Mouse (Mus musculus) B cell, adult 2 months (primary cell): ENCODE measurements around the gene Bst2.

Experiments used
- DNase-seq, 2 experiments: peaks; one replicate each; pipeline ENCODE4 v3.0.0; 2022

Bst2 gene

DNA sequence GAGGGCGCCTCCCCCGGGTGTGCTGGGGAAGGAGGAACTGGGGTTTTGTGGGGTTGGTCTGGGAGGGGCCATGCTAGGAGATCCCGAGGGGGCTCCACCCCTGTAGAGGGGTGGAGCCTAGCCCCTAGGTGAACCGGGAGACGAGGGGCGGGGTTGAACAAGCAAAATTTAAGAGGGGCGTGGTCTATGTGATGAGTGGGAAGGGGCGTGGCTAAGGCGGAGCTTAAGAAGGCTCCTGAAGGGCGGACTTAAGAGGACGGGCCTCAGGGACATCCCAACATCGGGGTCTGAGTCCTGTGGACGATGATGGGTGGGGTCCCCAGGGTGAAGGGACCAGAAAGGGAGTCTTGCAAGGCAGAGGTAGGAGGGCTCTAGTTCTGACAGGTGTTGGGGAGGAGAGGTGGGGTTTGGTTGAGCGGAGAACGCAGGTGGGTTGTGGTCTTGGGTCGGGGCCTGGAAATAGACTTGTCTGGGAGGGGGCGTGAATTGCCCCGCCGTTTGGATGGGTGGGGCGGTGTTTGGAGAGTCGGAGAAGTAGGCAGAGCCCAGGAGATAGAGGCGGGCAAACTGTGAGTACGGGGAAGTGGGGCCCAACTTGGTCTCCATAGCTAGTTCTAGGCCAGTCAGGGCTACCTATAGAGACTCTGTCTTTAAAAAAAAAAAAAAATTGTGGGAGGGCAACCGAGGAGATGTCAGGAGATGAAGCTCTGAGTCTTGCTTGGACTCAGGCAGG lies 21.9 kb upstream of the Bst2 start:
- DNase-seq = peak; percentile 78 to 79

DNA sequence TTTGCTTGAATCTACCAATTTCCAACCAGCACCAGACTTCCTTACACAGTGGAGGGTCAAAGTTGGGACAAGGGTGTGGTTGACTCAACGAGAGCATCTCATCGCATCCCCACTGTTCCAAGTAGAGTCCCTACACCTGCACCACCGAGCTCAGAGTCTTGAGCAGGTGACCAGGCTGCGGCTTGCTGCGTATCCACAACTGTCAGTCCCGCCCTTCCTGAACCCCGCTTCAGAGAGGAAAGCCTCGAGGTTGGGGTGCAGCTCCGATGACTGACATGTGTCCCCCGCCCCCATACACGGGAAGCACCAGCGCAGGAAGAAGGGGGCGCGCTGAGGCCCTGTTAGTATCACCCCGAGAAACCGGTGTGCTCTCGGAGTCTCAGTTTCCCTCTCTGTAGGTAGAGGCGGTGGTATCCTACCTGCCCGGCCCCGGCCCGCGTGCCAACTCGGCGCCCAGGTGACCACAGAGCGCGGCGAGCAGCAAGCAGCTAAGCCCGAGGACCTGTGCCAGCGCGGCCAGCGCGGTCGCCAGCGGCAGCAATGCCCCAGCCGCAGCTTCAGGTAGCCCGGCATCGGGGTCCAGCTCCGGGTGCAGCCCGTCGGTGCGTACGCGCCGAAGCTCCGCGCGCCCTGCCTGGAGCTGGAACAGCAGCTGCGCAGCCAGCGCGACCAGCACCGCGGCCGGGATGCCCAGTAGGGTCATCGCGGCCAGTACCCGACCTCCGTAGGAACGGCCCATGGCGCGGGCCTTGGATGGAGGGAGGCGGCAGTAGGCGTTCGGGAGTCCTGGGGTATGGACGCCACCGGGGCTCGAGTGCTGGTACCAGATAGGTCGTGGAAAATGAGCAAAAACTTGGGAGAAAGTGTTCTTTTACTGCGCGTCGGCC lies 21.1 kb upstream of the Bst2 start, which contains the start of gene Tmem221:
Tmem221 (minus strand) TSS at position 801 of the 887 bp plus-strand sequence.
- no peak for DNase-seq

DNA sequence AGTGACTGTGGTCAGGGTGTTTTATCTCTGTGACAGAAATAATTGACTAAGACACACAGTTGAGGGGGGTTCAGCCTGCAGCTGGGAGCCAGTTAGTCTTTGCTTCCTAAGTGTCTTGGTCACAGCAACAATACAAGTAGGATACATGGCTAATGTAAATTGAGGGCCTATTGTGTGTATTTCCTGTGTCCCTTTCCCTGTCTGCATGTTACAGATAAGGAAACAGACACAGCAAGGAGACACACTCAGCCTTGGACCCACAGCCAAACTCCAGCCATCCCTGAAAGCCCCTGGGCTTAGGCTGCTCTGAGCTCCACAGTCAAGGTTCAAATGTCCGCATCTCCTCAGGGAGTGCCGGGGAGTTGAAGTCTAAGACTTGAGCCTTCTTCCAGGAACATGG lies 17.4 kb upstream of the Bst2 start:
- no peak for DNase-seq

DNA sequence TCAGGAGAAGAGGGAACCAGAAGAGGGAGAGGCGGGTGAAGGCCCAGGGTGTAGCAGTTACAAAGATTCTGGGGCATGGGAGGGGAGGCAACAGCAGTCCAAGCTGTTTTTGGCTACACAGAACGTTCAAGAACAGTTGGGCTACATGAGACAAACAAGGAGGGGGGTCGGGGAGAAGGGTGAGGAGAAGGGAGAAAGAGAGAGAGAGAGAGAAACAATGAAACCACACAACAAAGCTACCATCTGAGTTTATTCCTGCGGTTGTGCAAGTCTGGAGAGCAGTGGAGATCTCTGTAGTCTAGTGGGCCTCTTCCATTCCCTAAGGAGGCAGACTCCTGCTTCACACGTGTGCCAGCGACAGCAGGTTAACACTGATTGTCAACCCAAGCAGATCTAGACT lies 16.7 kb upstream of the Bst2 start:
- no peak for DNase-seq

DNA sequence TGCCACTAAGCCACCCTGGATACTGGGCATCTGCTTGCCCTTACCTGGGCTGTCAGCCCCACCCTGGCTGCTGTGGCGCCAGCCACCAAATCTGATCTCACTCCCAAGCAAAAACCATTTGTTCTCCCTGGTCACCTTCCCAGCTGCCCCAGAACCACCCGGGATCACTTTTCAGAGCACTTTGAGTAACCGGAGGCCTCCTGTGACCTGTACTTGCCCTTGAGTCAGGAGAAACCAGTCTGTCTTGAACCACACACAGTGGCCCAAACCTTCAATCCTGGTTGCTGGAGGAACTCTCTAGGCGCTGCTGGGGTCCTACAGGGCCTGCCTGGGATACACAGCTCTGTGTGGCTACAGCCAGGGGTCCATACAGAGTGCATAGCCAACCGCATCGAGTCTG lies 15.5 kb upstream of the Bst2 start:
- no peak for DNase-seq

DNA sequence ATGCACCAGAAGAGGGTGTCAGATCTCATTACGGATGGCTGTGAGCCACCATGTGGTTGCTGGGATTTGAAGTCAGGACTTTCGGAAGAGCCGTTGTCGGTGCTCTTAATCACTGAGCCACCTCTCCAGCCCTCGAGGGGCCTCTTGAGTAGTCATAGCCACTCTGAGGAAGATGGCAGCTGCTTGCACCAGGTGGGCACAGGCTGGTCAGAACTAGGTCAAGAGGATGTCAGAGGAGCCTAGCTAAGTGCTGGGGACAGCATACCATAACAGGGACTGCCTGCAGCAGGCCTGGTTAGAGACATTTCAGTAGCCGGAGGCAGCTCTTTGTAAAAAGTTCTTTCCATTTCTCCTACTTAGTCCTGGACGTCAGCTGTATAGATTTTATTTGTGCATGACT lies 13.5 kb upstream of the Bst2 start:
- DNase-seq = no peak

DNA sequence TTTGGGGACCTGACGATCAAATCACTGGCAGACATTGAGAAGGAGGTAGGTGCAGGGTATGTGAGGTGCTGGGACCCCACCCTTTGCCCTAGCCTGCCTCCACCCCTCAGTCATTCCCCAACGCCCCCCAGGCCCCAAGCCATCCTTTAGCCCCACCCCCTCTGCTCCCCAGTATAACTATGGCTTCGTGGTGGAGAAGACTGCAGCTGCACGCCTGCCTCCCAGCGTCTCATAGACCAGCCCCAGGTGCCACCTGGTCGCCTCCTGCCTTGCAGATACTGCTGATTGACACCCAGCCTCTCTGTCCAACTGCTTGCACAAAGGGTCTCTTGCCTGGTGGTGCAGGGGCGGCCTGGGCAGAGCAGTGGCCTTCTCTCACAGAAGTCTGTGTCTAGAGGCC lies 10.3 kb upstream of the Bst2 start:
- no peak for DNase-seq

DNA sequence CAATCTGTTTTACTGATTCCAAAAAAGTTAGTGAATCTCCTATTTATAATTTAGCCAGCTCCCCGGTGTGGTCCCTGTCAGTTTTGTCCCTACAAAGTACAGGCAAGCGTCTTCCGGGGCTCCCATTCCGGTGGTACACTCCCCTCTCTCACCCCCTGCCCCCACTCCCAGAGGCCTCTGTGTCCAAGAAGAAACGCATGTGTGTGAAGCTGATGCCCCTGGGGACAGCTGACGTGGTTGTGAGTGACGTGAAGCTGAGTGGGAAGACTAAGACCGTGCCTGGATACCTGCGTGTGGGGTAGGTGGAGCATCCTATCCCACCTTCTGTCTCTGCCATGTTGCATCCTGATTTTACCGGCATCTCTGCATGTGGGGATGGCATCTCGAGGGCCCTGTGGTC lies 7.8 kb upstream of the Bst2 start:
- DNase-seq = no peak

DNA sequence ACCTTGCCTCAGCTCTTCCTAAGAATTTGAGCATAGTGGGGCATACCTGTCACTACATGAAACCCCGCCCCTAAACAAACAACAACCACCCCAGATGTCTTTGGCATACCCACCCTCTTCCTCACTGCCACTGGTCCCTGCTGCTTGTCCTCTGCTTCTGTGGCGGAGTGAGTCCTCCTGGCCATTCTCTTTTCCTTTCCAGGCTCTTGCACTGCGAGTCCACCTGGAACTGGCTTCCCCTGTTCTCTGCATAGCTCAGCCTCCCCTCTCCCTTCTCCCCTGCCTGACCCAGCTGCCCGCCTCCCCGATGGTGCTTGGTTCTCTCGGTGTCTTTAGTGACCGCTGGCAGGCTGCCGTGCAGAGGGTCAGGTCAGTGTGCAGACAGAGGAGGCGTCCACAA lies 6.5 kb upstream of the Bst2 start:
- no peak for DNase-seq

DNA sequence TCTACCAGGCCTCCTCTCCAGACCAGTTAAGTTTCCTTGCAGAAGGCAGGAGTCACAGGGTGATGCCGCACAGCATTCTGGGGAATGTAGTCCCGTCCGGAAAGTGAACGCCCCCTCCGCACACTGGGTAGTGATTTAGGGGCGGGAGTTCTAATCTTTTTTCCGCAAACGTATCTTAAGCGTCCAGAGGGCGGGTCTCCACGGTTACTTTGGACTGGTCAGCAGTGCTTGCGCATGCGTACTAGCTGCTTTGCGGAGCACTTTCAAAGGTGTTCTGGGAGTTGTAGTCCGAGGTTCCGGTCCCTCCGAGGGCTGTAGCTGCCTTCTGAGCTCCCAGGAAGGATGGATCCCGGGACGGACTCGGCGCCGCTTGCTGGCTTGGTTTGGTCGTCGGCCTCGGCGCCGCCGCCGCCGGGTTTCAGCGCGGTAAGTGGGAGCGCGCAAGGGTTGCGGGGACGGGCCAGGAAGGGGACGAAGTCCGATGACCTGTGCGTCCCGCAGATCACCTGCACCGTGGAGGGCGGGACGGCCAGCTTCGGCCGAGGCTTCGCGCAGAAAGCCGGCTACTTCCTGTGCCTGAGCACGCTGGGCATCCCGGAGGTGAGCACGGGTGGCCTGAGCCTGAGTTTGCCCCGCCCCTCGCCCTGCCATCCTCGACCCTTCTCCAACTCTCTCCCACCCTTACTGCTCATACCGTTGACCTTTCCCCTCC lies 5.5 kb upstream of the Bst2 start, which contains the start of gene Mvb12a:
Mvb12a (plus strand) TSS at position 291 of the 712 bp plus-strand sequence.
- peak; percentile 94 to 97 for DNase-seq

DNA sequence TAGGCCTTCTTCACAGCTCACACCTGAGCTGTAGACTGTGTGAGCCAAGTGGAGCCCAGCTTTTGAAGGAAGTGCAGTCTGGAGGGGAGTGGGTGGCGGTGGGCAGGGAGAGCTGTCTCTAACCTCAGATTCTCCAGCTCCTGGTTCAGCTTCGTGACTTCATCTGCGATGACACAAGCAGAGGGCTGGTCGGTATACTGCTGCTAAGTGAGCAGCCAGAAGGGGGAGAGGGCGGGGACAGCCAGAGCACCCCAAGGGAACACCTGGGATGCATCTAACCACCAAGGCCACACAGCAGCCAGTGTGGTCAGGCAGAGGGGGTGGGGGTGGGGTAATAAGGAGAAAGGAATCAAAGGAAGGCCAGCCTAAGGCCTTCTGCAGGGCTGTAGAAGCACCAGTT lies 1.6 kb downstream of the Bst2 start:
- no peak for DNase-seq

DNA sequence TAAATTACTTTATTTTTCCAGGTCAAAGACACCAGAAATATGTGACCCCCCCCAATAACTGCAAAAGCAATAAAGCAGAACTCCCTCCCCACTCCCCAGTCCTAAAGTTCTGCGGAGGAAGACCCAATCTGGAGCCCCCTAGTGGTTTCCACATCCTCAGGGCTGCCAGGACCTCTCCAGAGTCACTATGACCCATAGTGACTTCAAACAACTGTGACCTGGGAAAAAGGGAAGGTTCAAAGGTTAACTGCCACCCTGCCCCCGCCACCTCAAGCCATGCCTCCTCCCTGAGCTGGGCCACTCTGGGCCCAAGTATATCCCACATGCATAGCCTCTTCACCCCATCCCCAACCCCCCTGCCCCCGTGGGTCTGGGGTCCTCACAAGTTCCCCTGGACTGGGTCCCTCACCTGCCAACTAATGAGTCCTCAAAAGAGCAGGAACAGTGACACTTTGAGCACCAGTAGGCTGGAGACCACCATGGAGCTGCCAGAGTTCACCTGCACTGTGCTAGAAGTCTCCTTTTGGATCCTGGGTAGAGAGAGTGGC lies 2.9 kb downstream of the Bst2 start:
- DNase-seq = no peak

DNA sequence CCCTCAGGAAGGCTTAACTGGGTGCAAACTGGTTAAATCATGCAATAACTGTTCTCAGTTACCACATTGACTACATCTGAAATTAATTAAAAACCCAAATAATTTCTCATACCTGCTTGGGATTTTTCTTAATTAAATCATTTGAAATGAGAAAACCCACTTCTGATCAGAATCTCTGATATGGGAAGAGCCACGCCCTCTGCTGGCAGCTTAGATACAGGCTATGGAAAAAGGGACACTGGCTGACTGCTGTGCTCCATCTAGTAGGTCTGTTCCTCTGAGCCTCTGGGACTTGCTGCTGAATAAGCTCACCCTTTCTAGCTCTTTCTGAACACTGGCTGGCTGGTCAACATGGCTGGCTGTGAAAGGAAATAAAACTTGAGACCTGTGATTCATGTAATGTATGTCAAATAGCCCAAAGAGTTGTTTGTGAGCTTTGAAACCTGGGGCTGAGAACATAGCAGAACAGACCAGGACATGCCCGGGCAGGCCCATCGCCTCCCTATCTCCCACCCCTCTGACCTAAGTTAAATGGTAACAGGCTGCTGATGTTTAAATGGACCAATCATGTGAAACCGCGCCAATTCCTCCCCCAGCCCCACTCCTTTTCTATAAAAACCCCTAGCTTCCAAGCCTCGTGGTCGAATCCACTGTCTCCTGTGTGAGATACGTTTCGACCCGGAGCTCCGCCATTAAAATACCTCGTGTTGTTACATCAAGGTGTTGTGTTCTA lies 6.4 kb downstream of the Bst2 start:
- DNase-seq = peak; percentile 18 to 27

DNA sequence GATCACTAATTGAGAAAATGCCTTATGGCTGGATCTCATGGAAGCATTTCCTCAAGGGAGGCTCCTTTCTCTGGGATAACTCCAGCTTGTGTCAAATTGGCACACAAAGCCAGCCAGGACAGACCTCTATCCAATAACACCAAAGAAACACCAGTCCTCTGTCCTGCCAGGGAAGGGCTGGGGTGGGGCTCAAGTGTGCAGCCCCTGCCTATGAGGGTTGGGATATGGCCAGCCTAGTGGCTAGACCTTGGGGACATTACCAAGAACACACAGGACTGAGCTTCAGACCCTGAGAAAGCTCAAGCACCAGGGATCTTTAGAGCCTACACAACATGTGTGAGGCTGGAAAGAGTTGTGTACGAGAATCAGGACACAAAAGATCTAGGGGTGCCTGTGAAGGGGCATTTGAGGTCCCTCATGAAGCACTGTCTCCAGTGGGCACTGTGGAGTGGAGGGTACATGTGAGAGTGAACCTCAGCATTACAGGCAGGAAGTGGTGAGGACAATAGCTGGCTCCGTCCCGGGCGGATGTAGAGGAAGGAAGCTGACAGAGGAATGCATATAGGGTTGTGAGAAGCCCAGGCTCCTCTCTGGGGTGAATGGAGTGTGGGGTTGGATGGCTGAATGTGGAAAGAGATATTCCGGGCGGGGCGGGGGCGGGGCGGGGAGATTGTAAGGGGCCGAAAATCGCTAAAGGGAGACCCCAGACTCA lies 8.7 kb downstream of the Bst2 start:
- no peak for DNase-seq

DNA sequence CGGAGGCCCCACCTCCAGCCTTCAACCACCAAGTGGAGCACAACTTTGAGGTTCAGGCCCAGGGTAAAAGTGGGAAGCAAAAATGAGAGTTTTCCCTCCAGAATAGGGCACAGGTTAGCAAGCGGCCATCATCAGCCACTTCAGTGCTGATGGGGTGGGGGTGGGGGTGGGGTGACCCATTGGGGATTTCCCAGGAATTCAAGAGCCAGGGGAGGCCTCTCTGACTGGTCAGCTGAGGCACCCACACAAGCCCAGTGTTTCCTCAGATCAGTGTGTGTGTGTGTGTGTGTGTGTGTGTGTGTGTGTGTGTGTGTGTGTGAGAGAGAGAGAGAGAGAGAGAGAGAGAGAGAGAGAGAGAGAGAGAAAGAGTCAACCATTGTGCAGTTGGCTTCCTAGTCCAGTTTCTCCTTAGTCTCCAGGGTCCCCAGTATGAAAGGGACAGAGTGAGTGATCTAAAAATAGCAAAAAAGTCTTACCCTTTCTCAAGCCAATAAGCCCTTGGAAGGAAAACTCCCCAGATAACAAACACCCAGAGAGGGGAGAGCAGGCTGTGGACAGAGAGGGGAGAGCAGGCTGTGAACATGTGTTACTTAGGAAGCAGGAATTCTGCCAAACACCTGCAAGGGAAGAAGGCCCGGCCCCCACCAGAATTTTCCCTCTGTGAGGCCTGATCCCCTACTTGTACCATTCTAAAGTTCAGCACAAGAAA lies 9.9 kb downstream of the Bst2 start:
- no peak for DNase-seq

DNA sequence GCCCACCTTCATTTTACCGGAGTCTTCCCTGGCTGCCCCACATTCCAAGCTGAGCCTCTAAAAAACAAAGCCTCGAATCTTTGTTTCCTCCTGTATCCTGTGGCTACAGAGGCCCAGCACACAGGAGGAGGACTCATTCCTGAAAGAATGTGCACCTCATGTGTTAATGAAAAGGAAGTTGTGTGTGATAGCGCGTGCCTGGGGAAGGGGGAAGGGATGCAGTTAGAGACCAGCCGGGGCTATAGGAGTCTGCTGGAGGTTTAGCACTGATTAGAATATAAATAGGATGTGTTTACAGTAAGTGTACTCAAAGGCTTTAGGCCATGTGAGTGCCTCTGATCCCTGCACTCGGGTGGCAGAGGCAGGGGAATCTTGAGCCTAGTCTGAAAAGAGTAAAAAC lies 11.0 kb downstream of the Bst2 start:
- DNase-seq = no peak

DNA sequence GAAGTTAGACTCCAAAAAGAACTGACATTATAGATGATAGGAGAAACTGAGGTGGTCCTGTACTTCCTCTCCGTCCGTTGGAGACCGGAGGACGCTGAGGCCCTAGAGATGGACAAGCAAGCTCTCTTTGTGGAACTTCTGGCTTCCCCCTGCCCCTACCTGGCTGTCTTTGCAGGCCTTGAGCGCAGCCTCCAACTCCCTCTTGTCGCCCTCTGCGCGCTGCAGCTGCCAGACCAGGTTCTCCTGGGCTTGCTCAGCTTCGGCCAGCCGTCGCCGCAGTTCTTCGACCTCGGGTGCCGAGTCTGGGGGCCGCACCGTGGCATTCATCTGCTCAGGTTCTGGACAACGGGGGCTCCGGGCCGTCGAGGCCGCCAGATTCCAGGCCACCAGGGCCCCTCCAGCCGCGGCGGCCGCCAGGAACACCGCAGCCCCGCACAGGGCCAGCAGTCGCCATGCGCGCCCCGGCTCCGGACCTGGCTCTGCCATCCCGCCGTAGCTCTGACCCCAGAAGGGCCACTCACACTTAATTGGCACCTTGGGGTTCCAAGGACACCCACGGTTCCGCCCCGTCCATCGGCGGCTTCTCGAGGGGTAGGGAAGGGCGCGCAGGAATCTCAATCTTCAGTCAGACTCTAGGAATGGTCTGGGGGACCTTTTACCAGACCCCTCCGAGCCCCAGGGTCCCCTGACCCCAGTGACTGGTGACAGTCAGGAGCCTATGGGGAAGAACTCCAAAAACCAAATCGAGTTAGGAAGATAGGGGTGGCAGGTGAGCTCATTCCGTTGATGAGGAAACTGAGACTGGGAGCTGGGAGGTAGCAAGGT lies 11.8 kb downstream of the Bst2 start, which contains the start of gene Ccdc194:
Ccdc194 (minus strand) TSS at position 486 of the 825 bp plus-strand sequence.
- DNase-seq = no peak

DNA sequence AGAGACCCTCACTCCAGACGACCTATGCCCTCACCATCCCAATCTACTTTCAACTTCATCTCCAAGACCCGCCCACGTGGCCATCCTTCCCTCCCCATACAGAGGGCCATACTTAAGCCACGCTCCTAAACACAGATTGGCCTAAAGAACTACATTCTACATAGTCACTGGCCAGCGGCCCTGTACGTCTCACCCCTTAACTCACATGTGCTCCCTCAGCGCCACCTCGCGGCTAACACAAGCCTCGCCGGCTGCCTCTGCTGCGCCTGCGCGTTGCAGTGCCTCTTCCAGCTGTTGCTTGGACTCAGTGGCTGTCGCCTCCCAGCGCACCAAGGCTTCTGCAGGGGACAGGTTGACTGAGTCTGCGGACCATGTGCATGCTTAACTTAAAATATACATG lies 15.6 kb downstream of the Bst2 start:
- DNase-seq = peak; percentile 94 to 95

DNA sequence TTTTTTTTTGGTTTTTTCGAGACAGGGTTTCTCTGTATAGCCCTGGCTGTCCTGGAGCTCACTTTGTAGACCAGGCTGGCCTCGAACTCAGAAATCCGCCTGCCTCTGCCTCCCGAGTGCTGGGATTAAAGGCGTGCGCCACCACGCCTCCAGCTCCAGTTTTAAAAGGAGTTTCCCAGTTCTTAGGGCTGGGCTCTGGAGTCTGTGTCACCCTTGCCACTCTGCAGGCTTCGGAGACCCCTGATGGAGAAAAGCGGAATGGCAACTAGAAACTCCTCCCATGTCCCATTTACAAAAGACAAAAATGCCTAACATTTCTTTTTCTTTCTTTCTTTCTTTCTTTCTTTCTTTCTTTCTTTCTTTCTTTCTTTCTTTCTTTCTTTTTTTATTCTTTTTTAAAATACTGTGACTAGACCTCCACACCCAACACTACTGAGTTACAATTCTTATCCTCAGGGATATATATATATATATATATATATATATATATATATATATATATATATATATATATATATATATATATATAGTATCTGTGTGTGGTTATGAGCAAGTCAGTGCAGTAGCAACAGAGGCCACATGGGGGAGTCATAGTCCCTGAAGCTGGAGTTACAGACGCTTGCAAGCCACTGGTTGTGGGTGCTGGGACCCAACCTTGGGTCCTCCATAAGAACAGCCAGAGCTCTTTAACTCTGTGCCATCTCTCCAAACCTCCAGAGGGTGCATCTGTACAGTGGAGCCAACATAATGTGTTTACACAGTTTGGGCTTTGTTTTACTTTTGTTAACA lies 18.0 kb downstream of the Bst2 start:
- peak; percentile 57 to 64 for DNase-seq
